Mouse (Mus musculus) gastrocnemius, adult 18-20 months (tissue): ENCODE measurements around the gene Acap1. TPM values are rescaled to one million over a fixed set of nuclear protein-coding genes. Genes with fewer than 3 reads are reported as not detected.

Experiments
- DNase-seq: peaks from one replicate; pipeline ENCODE4 v3.0.0; 2021; ENCODE audit warnings: low spot score
- microRNA-seq: library from miRNA; unstranded; fragments of <30 nt; microRNA quantifications from one replicate; pipeline ENCODE4 v1.2.0, GENCODE M21; 2021
- total RNA-seq, 2 experiments: library from RNA; stranded (reverse); gene quantifications; 2 replicates each; pipeline ENCODE4 v1.2.3; 2021

The Acap1 gene
- total RNA-seq, 2 experiments from 2014 or later: 0.21 to 0.30 TPM

DNA sequence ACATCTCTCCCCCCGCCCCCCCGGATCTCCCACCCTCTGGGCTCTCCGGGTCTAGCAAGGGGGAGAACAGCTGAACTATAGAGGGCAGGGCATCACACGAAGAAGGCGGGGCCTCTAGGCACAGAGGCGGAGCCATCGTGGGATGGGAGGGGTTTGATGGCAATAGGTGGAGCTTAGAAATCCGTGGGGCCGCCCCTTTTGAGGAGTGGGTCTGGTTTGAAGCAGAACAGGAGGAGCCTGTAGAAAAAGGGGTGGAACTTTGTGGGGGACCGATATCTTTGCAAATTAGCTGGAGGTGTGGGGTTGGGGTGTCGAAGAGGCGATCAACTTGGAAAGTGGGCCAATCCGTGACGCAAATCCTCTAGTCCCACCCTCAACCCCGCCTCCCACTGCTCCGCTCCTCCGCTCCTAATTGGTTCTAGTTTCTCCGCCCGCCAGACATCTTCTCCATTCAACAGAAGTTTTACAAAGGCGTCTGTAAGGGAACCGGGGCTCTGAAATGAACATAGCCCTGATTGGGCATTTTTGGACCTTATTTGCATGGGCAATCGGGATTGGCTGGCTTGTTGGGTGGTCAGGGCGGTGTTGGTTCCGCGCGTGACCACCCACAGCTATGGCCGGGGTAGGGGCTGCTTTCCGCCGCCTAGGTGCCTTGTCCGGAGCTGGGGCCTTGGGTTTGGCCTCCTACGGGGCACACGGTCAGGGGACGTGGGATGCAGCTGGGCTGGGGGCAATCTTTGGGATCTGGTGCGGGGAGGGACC is 57.2 kb downstream of the Acap1 start, which contains the start of gene Tmem256:
Tmem256 (plus strand) TSS at position 563 of the 762 bp plus-strand sequence.
- peak; percentile 98 for DNase-seq

DNA sequence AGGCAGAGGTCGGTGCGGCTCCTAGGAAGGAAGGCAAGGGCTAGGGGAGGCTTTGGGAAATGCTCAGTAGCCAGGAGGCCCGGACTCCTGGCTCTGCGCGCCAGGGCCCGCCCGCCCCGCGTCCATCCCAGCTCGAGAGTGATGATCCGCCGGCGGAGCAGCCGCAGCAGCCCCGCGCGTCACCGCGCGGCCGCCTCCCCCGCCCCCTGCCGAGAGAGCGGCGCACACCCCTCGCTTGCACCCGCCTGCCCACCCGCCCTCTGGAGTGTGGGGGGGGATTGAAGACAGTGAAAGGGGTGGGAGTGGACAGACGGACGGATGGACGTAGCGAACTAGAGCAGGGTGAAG is 57.8 kb downstream of the Acap1 start, which contains the start of gene Nlgn2:
Nlgn2 (minus strand) TSS at position 181 of the 348 bp plus-strand sequence.
- no peak for DNase-seq

DNA sequence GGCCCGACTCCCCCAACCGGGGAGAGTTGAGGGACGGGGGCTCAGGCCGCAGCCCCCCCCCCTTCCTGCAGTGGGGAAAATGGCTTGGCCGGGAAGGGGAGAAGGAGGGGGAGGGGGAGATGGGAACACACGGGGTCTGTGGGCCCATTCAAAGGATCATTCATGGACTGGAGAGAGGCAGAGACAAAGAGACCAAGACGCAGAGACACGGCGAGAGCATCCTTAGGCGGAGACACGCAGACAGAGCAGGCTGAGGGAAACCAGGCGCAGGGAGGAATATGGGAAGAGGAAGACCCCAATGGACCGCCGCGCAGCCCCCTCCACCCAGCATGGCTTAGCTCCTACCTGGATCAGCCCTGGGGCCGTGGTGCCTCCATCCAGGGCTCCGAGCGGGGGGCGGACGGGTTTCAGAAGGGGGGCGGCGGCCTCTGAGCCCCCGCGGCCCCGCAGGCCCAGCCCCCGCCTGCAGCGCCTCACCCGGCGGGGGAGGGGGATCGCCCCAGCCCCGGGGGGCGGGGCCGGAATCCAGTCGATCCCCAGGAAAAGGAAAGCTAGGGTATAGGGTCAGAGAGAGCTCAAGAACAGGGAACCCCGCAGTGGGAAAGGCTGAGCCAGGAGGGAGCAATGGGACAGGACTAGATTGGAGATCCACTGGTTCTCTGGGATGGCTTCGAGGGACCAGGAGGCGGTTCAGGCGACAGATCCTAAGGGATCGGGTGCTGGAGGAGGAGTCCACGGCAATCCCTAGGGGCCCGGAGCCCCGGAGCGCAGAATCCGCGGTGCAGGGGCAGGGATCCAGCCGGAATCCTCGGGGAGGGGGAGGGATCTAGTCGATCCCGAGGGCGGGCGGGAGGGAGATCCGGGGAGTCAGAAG is 58.4 kb downstream of the Acap1 start:
- peak; percentile 36 for DNase-seq

DNA sequence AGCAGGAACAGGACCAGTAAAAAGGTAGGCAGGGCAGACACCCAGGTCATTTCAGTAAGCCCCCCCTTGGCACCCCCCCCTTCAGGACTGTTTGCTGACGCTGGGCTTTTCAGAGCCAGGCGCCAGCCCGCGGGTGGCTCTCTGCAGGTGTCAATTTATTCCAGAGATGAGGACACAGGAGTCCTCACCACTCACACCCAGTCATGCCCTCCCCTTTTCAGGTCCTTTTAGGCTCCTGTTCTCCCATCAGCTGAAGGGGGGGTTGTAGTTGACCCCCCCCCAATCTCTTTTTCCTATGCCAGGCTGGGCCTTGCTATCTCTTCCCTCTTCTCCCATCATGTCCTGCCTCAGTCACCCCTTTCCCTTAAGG is 59.4 kb downstream of the Acap1 start:
- no peak for DNase-seq

DNA sequence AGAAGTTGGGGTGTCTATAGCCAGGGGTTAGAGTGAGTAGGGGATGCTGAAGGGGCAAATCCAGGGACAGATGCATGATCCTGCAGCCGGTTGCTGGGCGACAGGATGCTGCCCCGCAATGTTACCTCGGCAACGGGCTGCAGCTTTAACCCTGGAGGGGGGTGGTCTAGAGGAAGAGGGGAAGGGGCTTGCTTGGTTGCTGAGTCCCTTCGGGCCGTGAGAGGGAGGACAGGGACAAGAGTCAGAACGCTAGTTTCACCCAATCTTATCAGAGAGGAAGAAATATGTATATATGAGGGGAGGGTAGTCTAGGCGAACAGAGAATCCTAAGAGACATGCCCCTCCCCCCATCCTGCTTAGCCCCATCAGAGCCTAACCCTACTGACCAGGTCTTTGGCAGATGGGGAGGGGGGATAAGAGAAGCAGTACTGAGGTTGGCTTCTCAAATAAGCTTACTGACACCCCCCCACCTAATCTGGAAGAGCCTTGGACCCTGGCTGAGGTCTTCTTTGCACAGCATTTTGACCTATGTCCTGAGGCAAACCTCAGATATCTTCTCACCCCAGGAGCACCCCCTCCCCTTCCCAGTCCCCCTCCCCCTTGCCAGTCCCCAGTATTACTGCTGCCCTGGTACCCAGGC is 59.9 kb downstream of the Acap1 start:
- no peak for DNase-seq

DNA sequence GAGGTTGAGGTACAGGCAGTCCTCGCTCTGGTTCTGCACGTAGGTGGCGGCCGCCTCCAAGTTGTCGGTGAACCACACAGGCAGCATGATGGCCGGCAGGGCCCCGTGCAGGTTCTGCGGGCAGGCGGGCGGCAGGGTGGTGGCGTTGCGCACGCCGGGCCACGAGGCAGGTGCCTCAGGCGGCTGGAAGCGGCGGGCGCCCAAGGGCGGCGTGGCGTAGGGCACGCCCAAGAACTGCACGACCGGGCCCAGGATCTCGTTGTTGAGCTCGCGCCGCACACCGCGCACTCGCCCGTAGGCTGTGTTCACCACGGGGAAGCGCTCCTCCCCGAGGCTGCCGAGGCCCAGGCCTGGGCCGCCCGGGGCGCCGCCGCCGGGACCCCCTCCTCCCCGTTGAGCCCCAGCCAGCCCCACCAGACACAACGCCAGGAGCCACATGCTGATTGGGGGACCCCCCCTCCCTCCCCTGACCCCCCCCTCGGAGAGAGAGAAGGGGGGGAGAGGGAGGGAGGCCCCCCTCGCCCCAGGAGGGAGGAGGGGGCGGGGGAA is 61.3 kb downstream of the Acap1 start:
- DNase-seq: no peak

DNA sequence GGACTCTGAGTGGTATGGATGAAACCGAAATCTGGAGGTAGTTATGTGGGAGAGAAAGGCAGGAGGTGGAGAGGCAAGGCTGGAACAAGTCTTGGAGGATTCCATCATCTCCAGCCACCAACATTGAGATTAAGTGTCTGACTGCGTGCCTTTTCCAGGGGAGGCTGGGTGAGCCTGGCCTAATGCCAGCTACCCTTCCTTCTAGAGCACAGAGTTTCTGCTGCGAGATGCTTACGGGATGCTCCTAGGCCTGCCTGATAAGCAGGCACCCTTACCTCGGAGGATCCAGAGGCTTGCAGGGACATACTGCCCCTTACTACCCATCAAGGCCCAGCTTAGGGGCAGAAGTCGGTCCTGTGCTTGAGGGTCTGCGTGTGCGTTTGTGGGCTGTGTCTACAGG is 61.8 kb downstream of the Acap1 start:
- DNase-seq: no peak

Small RNA genes within 50 kb of the gene (microRNA-seq; reads per million reads assigned to microRNA genes)
- gene Mir6924: not detected

Other genes starting within 250 kb of the Acap1 start
- not detected for gene Sox15, start 240.2 kb downstream of the Acap1 start, total RNA-seq
- gene Mpdu1, start 232.9 kb downstream of the Acap1 start, total RNA-seq: 1 to 10 TPM; 7.5 to 9.5 TPM
- 1 to 10 TPM; 1.2 to 4.0 TPM for gene Cd68, start 229.4 kb downstream of the Acap1 start, total RNA-seq
- 10 to 100 TPM; 69.6 to 97.7 TPM for gene Eif4a1, start 223.1 kb downstream of the Acap1 start, total RNA-seq
- gene Senp3, start 213.5 kb downstream of the Acap1 start, total RNA-seq: 10 to 100 TPM; 21.9 to 25.4 TPM
- gene Tnfsf13, start 209.8 kb downstream of the Acap1 start, total RNA-seq: under 1 TPM; 0.62 to 0.64 TPM
- 10 to 100 TPM in 1 of 2 experiments, 1 to 10 TPM in 1; 7.4 to 10.4 TPM for gene Tnfsf12, start 199.7 kb downstream of the Acap1 start, total RNA-seq
- gene Tnfsfm13, start 199.4 kb downstream of the Acap1 start, total RNA-seq: 1 to 10 TPM; 1.1 to 1.3 TPM
- 10 to 100 TPM; 33.0 to 33.9 TPM for gene Polr2a, start 136.9 kb downstream of the Acap1 start, total RNA-seq
- not detected for gene Slc35g3, start 133.6 kb downstream of the Acap1 start, total RNA-seq
- 10 to 100 TPM; 37.1 to 37.5 TPM for gene Zbtb4, start 129.6 kb downstream of the Acap1 start, total RNA-seq
- gene Chrnb1, start 99.6 kb downstream of the Acap1 start, total RNA-seq: 10 to 100 TPM; 30.6 to 31.2 TPM
- 1 to 10 TPM; 3.5 to 4.0 TPM for gene Fgf11, start 93.7 kb downstream of the Acap1 start, total RNA-seq
- gene Tmem102, start 89.9 kb downstream of the Acap1 start, total RNA-seq: under 1 TPM; 0.14 to 0.18 TPM
- not detected for gene Gm39566, start 80.2 kb downstream of the Acap1 start, total RNA-seq
- not detected for gene Spem2, start 77.1 kb downstream of the Acap1 start, total RNA-seq
- not detected for gene Spem1, start 73.4 kb downstream of the Acap1 start, total RNA-seq
- 1 to 10 TPM; 1.9 to 2.9 TPM for gene Nlgn2, start 57.8 kb downstream of the Acap1 start, total RNA-seq
- gene Tmem256, start 57.0 kb downstream of the Acap1 start, total RNA-seq: 100 to 1,000 TPM; 141 to 164 TPM
- gene Plscr3, start 49.2 kb downstream of the Acap1 start, total RNA-seq: 10 to 100 TPM; 10.1 to 12.7 TPM
- under 1 TPM in 1 of 2 experiments, not detected in 1; 0.07 TPM for gene Tnk1, start 36.8 kb downstream of the Acap1 start, total RNA-seq
- not detected for gene Tmem95, start 17.5 kb downstream of the Acap1 start, total RNA-seq
- 1 to 10 TPM; 1.3 to 1.5 TPM for gene Kctd11, start 14.1 kb downstream of the Acap1 start, total RNA-seq
- gene 2810408A11Rik, start 5.4 kb upstream of the Acap1 start, total RNA-seq: under 1 TPM; 0.24 to 0.25 TPM
- 10 to 100 TPM; 25.9 to 27.4 TPM for gene Neurl4, start 5.5 kb upstream of the Acap1 start, total RNA-seq
- gene Gps2, start 18.3 kb upstream of the Acap1 start, total RNA-seq: 10 to 100 TPM; 50.8 to 55.8 TPM
- 100 to 1,000 TPM; 408 to 425 TPM for gene Eif5a, start 26.4 kb upstream of the Acap1 start, total RNA-seq
- gene Ybx2, start 40.3 kb upstream of the Acap1 start, total RNA-seq: 10 to 100 TPM in 1 of 2 experiments, 1 to 10 TPM in 1; 9.3 to 11.4 TPM
- 100 to 1,000 TPM; 424 to 439 TPM for gene Slc2a4, start 52.6 kb upstream of the Acap1 start, total RNA-seq
- gene Cldn7, start 69.2 kb upstream of the Acap1 start, total RNA-seq: not detected
- 100 to 1,000 TPM; 222 to 237 TPM for gene Ctdnep1, start 85.6 kb upstream of the Acap1 start, total RNA-seq
- 10 to 100 TPM; 35.1 to 35.3 TPM for gene Elp5, start 87.0 kb upstream of the Acap1 start, total RNA-seq
- 100 to 1,000 TPM; 211 to 222 TPM for gene Gabarap, start 95.6 kb upstream of the Acap1 start, total RNA-seq
- gene Phf23, start 100.2 kb upstream of the Acap1 start, total RNA-seq: 10 to 100 TPM; 18.0 to 19.2 TPM
- 1 to 10 TPM; 3.5 to 4.3 TPM for gene Dvl2, start 105.1 kb upstream of the Acap1 start, total RNA-seq
- 100 to 1,000 TPM; 319 to 378 TPM for gene Acadvl, start 119.9 kb upstream of the Acap1 start, total RNA-seq
- gene Dlg4, start 121.4 kb upstream of the Acap1 start, total RNA-seq: 1 to 10 TPM; 3.4 to 5.3 TPM
- not detected for gene Asgr1, start 158.5 kb upstream of the Acap1 start, total RNA-seq
- gene Asgr2, start 197.1 kb upstream of the Acap1 start, total RNA-seq: under 1 TPM in 1 of 2 experiments, not detected in 1; 0.47 TPM
- gene Mgl2, start 234.8 kb upstream of the Acap1 start, total RNA-seq: 1 to 10 TPM in 1 of 2 experiments, under 1 TPM in 1; 0.87 to 2.0 TPM